Mouse (Mus musculus) heart, postnatal 0 days (tissue): ENCODE data around the gene Gm17783. TPM values are rescaled to one million over a fixed set of nuclear protein-coding genes. Genes with fewer than 3 reads are reported as not detected.

Source experiments
- ATAC-seq: fragments of 200-750 bp; cut with Nextera tagmentation; 2 replicates; pipeline ENCODE4 v1.8.0; 2017; ENCODE audit warnings: low read depth, moderate number of reproducible peaks, moderate library complexity; ENCODE audit not compliant: insufficient read depth
- DNase-seq: peaks from one replicate; pipeline ENCODE4 v3.0.0-alpha.2; 2016; ENCODE audit warnings: low spot score
- H3K27ac ChIP-seq: fragments of 300-500 bp; sonication (generic); 2 replicates; pipeline ENCODE4 v1.5.1; 2014; ENCODE audit warnings: low read depth, mild to moderate bottlenecking
- H3K27me3 ChIP-seq: fragments of 300-500 bp; sonication (generic); 2 replicates; pipeline ENCODE4 v1.6.1; 2014; ENCODE audit warnings: low read length, mixed read lengths; ENCODE audit not compliant: control insufficient read depth, insufficient read depth
- H3K36me3 ChIP-seq: fragments of 300-500 bp; sonication (generic); replicated peaks from 2 replicates; pipeline ENCODE4 v1.6.1; 2014; ENCODE audit warnings: low read length, mixed read lengths; ENCODE audit not compliant: control insufficient read depth, insufficient read depth
- H3K4me1 ChIP-seq: fragments of 300-500 bp; sonication (generic); 2 replicates; pipeline ENCODE4 v1.6.1; 2014; ENCODE audit warnings: antibody characterized with exemption; ENCODE audit not compliant: control insufficient read depth, insufficient read depth
- H3K4me2 ChIP-seq: fragments of 300-500 bp; sonication (generic); 2 replicates; pipeline ENCODE4 v1.6.1; 2014; ENCODE audit warnings: low read depth, mild to moderate bottlenecking, low read length, moderate library complexity
- H3K4me3 ChIP-seq: fragments of 300-500 bp; sonication (generic); 2 replicates; pipeline ENCODE4 v1.5.1; 2014; ENCODE audit warnings: low read depth, low read length
- H3K9ac ChIP-seq: fragments of 300-500 bp; sonication (generic); replicated peaks from 2 replicates; pipeline ENCODE4 v1.6.1; 2014; ENCODE audit warnings: low read depth, low read length, mixed read lengths
- H3K9me3 ChIP-seq: fragments of 300-500 bp; sonication (generic); replicated peaks from 2 replicates; pipeline ENCODE4 v1.6.1; 2016; ENCODE audit warnings: low read length; ENCODE audit not compliant: control insufficient read depth
- CTCF ChIP-seq: IDR thresholded peaks from 2 replicates; pipeline ENCODE4 v1.5.1; 2016; ENCODE audit warnings: antibody characterized with exemption, control low read depth, low read depth
- EP300 ChIP-seq: IDR thresholded peaks from 2 replicates; pipeline ENCODE4 v1.6.1; 2016; ENCODE audit warnings: antibody characterized with exemption, low read depth
- WGBS: fragments of 180-500 bp; shearing (Covaris S2); extraction: QIAGEN DNeasy Blood & Tissue Kit; methylation state at CpG from one replicate; pipeline ENCODE4 v1.1.7; 2014; 5-methylcytosine and 5-hydroxymethylcytosine counted together
- polyA plus RNA-seq: library from polyadenylated mRNA; unstranded; fragments of >200 nt; fragmentation: Nextera tagmentation; extraction: Ambion mirVana; gene quantifications from 2 replicates; pipeline ENCODE4 v1.2.1, GENCODE M21; 2015
- total RNA-seq: library from RNA; depleted of rRNA; stranded (reverse); fragments of >200 nt; gene quantifications from 2 replicates; pipeline ENCODE4 v1.2.3, GENCODE M21; 2014; ENCODE audit warnings: low replicate concordance; rRNA removed

The Gm17783 gene
- total RNA-seq, result not detected in 2 replicates
- not detected in 2 replicates for polyA plus RNA-seq

DNA sequence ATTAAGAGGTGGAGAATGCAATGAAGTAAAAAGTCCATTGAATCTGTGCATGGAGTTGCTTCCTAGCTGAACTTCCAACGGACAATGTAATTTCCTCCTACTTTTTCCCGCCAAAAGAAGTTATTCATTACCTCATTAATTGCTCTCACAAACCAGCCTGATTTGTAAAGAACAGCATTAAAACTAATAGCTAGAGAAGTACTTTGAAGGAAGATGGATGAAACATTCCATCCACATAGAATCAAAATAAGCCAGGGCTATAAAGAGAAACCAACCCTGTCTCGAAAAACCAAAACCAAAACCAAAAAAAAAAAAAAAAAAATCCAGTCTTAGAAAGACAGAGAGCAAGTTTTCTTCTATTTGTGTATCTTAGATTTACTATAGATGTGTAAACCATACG lies at the start of gene Gm17783:
Gm17783 (minus strand) TSS at position 101 of the 400 bp plus-strand sequence.
- Histone ChIP-seq H3K4me1 (no peaks in the 10 kb centered on the region), H3K4me2 (no peak within 1 kb of the TSS)

DNA sequence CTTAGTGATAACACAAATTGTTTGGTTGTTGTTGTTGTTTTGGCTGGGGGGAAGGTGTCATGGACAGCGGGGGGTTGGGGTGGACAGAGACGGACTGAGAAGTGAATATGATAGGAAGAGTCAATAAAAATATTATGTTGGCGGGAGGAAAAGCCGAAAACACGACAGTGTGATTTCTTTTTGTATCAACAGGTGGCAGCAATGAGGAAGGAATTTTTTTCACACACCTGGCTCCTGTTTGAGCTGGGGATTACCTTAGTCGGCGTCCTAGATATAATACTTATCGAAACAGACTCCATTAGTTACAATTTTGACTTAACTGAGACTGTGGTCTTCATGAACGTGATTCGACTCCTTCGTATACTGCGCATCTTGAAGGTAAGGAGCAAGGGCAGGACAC lies 48.0 kb upstream of the Gm17783 start:
- no peaks in the 10 kb centered on the region for H3K4me1 ChIP-seq
- H3K27me3 ChIP-seq, result no peaks in the 10 kb centered on the region
- no peak overlapping the region for H3K4me2 ChIP-seq
- DNase-seq (no peak), ATAC-seq (no peak)
- no peak overlapping the region for H3K4me3 ChIP-seq
- WGBS, result 53% methylated on average over 12 of the region's 12 CpGs
- H3K9ac ChIP-seq, result no peak overlapping the region
- no peaks in the 10 kb centered on the region for H3K9me3 ChIP-seq
- no peak for TF ChIP-seq EP300
- no peaks in the 10 kb centered on the region for H3K36me3 ChIP-seq
- H3K27ac ChIP-seq, result no peak overlapping the region

More for the DNA sequence above, at the start of gene Gm17783:
- Histone ChIP-seq H3K4me3 (no peak within 1 kb of the TSS), H3K36me3 (no peaks in the 10 kb centered on the region), H3K9me3 (no peaks in the 10 kb centered on the region), H3K27me3 (no peaks in the 10 kb centered on the region), H3K9ac (no peak within 1 kb of the TSS), H3K27ac (no peak within 1 kb of the TSS)
- WGBS, result 64% methylated on average over 4 of the region's 4 CpGs
- DNase-seq (no peak), ATAC-seq (no peak)
- TF ChIP-seq EP300, result no peak
- no peak for TF ChIP-seq CTCF

DNA sequence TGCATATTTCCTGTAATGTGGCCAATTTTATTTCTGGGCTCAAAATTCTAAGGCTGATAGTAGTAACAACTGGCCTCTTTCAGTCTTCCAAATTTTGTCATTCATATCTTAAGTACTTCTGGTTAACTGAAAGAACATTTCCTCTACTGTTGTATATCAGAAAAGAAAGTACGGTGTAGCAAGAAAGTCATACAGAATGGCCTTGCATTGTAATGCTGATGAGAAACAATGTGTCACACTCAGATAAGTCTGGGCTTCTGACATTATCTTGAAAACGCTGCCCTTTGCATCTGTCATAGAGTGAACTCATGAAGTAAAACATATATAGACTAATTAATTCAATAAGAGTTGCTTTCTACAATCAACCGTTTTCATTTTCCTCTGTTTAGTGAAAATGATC lies 40.5 kb upstream of the Gm17783 start:
- H3K4me3 ChIP-seq, result no peak overlapping the region
- no peaks in the 10 kb centered on the region for H3K9me3 ChIP-seq
- no peaks in the 10 kb centered on the region for H3K27me3 ChIP-seq
- H3K9ac ChIP-seq, result no peak overlapping the region
- H3K4me2 ChIP-seq, result no peak overlapping the region
- DNase-seq (no peak), ATAC-seq (no peak)
- 0 out of 2 replicates have a peak, but pooled peaks cover 4% of the 10 kb centered on the region for H3K4me1 ChIP-seq
- TF ChIP-seq EP300, result no peak
- no peak overlapping the region for H3K27ac ChIP-seq
- 40% methylated on average over 3 of the region's 3 CpGs for WGBS
- H3K36me3 ChIP-seq, result no peaks in the 10 kb centered on the region

- ATAC-seq (no peak), DNase-seq (no peak)
- H3K36me3 ChIP-seq, result no peaks in the 10 kb centered on the region
- H3K27me3 ChIP-seq, result no peaks in the 10 kb centered on the region
- no peaks in the 10 kb centered on the region for H3K4me1 ChIP-seq
- no peak overlapping the region for H3K4me3 ChIP-seq
- TF ChIP-seq EP300, result no peak
- TF ChIP-seq CTCF, result no peak
- H3K9ac ChIP-seq, result no peak overlapping the region
- H3K4me2 ChIP-seq, result no peak overlapping the region
- WGBS, result 41% methylated on average over 3 of the region's 3 CpGs
- no peaks in the 10 kb centered on the region for H3K9me3 ChIP-seq
- H3K27ac ChIP-seq, result no peak overlapping the region
Measured at GRCm38 (mm10) chr16:45561747-45562146, 29.9 kb upstream of the Gm17783 start.

- WGBS, result 70% methylated on average over 2 of the region's 2 CpGs
- ATAC-seq (no peak), DNase-seq (no peak)
- H3K4me3 ChIP-seq, result no peak overlapping the region
- TF ChIP-seq EP300 (no peak), CTCF (no peak)
- no peak overlapping the region for H3K27ac ChIP-seq
- H3K36me3 ChIP-seq, result no peaks in the 10 kb centered on the region
- no peaks in the 10 kb centered on the region for H3K27me3 ChIP-seq
- H3K4me1 ChIP-seq, result no peaks in the 10 kb centered on the region
- H3K4me2 ChIP-seq, result no peak overlapping the region
- no peak overlapping the region for H3K9ac ChIP-seq
- no peaks in the 10 kb centered on the region for H3K9me3 ChIP-seq
Measured at GRCm38 (mm10) chr16:45551579-45551978, 19.7 kb upstream of the Gm17783 start.

DNA sequence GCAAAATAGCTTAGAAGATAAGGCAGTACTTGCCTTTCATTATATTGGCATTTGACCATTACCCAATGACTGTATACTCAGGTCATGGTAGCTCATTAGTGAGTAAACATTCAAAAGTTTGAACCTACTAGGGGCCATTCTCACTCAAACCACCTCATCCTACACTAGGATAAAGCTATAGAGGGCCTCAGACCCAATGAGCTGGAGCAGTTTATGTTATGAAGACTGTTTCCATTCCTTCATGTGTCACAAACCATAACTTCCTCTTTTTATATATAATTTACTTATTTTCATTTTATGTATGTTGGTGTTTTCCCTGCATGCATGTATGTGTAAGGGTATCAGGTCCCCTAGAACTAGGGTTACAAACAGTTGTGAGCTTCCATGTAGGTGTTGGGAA lies 16.1 kb upstream of the Gm17783 start:
- Histone ChIP-seq H3K9ac (no peak overlapping the region), H3K36me3 (no peaks in the 10 kb centered on the region), H3K27ac (no peak overlapping the region), H3K9me3 (no peaks in the 10 kb centered on the region), H3K4me2 (no peak overlapping the region), H3K4me3 (no peak overlapping the region), H3K4me1 (no peaks in the 10 kb centered on the region), H3K27me3 (no peaks in the 10 kb centered on the region)
- no peak for ATAC-seq
- no peak for DNase-seq
- no peak for TF ChIP-seq EP300
- TF ChIP-seq CTCF, result no peak
